Mouse (Mus musculus): ENCODE data around the gene Smim13. TPM values are rescaled to one million over a fixed set of nuclear protein-coding genes. Genes with fewer than 3 reads are reported as not detected.

Smim13 gene
- polyA plus RNA-seq, 1 experiment from 2014 or later = 14.9 TPM

DNA sequence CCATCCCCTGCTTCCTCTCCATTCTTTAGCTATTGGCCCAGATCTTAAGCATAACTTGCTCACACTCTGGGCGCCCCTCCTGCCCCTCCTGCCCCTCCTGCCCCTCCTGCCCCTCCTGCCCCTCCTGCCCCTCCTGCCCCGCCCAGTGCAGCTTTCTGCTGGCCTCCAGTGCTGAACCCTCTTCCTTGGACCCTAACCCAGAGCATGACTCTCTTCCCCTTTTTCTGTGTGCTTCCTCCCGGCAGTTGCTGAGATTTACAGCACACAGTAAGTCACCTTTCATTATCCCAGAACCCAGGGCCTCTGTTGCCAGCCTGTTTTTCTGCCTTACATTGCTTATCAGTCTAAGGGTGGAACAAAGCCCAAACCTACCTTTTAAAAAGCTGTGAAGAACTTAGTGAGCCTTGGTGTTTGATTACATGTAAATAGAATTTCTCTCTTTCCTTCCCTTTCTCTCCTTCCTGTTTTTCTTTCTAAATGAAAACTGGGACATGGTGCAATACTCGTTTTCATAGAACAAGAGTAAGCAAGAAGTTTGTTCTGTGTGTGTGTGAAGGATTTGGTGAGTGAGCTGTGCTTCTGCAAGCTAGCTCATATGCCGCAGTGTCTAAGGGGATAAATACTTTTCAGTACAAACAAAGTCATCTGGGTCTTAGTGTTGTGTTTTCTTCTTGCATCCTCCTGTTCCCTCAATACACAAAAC, 13.8 kb downstream of the Smim13 start:
- no peaks in the 10 kb centered on the region for H3K9me3 ChIP-seq
- 66% methylated on average over 5 of the region's 5 CpGs for WGBS
- no peak overlapping the region for H3K4me3 ChIP-seq (replicated peaks)
- no peak for ATAC-seq (ENCODE audit: insufficient read depth, low FRiP score, low read depth)
- 0 out of 2 replicates have a peak, but pooled peaks cover 4% of the 10 kb centered on the region for H3K36me3 ChIP-seq
- no peak overlapping the region for H3K27ac ChIP-seq
- H3K4me2 ChIP-seq = no peak overlapping the region
- H3K4me1 ChIP-seq = no peaks in the 10 kb centered on the region
- H3K9ac ChIP-seq = no peak overlapping the region
- no peaks in the 10 kb centered on the region for H3K27me3 ChIP-seq (replicated peaks)

DNA sequence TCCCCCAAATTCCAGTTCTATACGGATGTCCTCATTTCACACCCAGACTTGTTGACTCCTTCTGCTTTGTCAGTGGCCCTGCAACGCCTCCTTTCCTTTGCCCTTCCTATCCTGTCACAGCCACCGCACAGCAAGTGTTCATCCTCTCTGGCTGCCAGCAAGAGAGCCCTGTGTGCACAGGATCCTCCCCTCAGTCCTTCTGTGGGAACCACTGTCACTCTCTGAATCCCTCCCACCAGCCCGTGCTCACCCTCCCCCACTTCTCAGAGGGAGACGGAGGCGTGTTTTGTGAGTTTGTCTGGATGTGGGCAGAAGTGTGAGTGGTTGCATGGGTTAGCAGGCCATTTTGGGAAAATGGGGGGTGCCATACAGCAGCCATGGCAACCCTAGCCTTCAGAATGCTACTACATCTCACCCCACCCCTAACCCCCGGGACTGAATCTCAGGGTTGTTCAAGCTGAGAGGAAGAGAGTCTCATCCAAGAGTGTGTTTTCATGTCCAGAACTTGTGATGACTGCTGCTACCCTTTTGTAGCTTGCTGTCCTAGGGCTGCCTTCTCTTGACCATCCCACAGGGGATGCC, 18.3 kb downstream of the Smim13 start:
- WGBS = 51% methylated on average over 7 of the region's 7 CpGs
- Histone ChIP-seq H3K4me1 (no peaks in the 10 kb centered on the region), H3K4me3 (replicated peaks) (no peak overlapping the region), H3K36me3 (0 out of 2 replicates have a peak, but pooled peaks cover 4% of the 10 kb centered on the region), H3K4me2 (no peak overlapping the region), H3K27ac (no peak overlapping the region), H3K27me3 (replicated peaks) (no peaks in the 10 kb centered on the region), H3K9me3 (no peaks in the 10 kb centered on the region), H3K9ac (no peak overlapping the region)
- no peak for ATAC-seq (ENCODE audit: insufficient read depth, low FRiP score, low read depth)

DNA sequence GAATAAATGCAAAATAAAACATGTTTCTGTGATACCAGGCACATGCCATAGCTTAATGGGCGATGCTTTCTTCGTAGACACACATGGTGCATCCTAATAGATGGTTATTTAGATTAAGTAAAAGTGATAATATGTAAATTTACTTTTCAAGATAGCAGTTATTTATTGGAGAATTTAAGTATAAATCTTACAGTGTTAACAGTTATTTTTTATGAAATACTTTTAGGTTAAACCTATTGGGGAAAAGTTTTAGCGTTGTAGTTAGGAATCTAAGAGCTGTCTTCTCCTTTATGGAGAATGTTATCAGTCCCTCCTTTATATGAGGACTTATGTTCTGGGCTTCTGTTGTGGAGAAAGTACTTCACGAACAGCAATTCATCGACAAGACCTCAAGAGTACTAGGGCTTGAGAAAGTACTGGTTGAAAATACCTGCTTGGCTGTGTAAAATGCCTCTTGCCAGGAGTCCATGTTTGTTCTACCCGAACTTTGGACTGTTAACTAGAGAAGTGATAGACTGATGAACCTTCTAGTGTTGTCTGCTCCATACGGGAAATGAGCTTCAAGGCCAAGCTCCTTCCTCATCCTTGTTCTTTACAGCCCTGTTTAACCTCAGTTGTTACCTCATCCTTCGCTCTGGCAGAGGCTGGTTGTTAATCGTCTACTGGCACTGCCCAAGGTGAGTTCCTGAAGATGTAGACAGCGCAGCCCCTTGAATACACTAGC, 24.4 kb downstream of the Smim13 start, which contains the start of gene Gm17364:
Gene Gm17364 (minus strand): TSS at position 51 of the 724 bp plus-strand sequence.
- 92% methylated on average over 10 of the region's 10 CpGs for WGBS
- ATAC-seq (ENCODE audit: insufficient read depth, low FRiP score, low read depth) = no peak
- H3K27me3 ChIP-seq (replicated peaks) = no peaks in the 10 kb centered on the region
- no peaks in the 10 kb centered on the region for H3K36me3 ChIP-seq
- H3K27ac ChIP-seq = no peak within 1 kb of the TSS
- H3K4me3 ChIP-seq (replicated peaks) = no peak within 1 kb of the TSS
- no peak within 1 kb of the TSS for H3K9ac ChIP-seq
- no peak within 1 kb of the TSS for H3K4me2 ChIP-seq
- no peaks in the 10 kb centered on the region for H3K4me1 ChIP-seq
- H3K9me3 ChIP-seq = no peaks in the 10 kb centered on the region

DNA sequence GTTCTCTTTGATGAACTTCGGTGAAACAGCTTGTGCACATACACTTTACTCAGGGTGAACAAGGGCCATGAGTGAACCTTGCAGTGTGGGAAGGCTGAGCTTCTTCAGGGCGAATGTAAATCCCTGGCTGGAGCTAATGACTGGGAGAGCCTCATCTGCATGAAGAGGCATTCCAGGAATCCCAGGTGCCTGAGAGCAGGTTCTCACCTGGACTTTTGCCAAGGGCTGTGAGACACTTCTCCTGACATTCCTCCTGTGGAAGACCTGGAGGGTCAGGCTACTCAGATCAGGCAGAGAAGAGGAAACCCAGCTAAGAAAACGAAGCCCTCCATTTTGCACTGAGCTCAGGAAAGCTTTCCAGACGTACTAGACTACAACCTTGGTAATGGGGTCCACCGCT, 31.1 kb downstream of the Smim13 start:
- H3K27ac ChIP-seq = no peak overlapping the region
- 62% methylated on average over 5 of the region's 5 CpGs for WGBS
- H3K4me3 ChIP-seq (replicated peaks) = no peak overlapping the region
- H3K9me3 ChIP-seq = no peaks in the 10 kb centered on the region
- H3K4me1 ChIP-seq = no peaks in the 10 kb centered on the region
- H3K4me2 ChIP-seq = no peak overlapping the region
- no peak overlapping the region for H3K9ac ChIP-seq
- no peaks in the 10 kb centered on the region for H3K27me3 ChIP-seq (replicated peaks)
- no peak for ATAC-seq (ENCODE audit: insufficient read depth, low FRiP score, low read depth)
- H3K36me3 ChIP-seq = no peaks in the 10 kb centered on the region

DNA sequence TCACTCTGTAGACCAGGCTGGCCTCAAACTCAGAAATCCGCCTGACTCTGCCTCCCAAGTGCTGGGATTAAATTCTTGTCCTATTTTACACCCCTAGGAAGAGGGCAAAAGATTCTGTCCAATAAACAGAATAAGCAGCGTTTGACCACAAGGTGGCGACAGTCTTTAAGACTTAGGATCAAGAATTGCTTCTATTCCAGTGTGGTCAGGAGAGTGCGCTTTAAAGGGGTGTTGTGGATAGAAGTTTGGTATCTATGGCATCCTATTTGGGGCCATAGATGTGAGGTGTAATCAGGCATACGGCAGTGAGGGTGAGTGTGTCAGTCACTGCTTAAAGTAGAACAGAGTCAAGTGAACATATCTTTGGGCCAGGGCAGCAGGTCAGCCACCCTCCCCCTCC, 33.6 kb downstream of the Smim13 start:
- Histone ChIP-seq H3K9me3 (no peaks in the 10 kb centered on the region), H3K36me3 (no peaks in the 10 kb centered on the region), H3K9ac (no peak overlapping the region), H3K4me1 (no peaks in the 10 kb centered on the region), H3K27ac (no peak overlapping the region), H3K4me3 (replicated peaks) (no peak overlapping the region), H3K4me2 (no peak overlapping the region), H3K27me3 (replicated peaks) (no peaks in the 10 kb centered on the region)
- no peak for ATAC-seq (ENCODE audit: insufficient read depth, low FRiP score, low read depth)
- 24% methylated on average over 5 of the region's 5 CpGs for WGBS

DNA sequence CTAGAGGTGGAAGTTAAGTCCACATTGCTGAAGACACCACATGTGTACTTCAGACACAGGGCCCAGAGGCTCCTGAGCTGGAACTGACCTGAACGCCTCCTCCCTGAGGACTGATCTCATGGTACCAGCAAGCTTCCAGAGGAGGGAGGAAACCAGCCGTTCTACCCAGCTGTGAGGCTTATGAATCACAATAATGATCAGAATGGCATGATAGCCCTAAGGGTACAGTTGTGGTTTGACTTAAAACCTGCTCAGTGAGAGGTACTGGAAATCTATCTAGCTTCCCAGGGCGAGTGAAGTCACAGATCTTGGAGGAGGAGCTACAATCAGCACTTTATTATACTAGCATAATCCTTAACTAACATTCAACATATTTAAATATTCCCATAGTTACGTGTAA, 35.8 kb downstream of the Smim13 start:
- no peak overlapping the region for H3K9ac ChIP-seq
- H3K4me1 ChIP-seq = no peaks in the 10 kb centered on the region
- no peak overlapping the region for H3K4me2 ChIP-seq
- H3K27me3 ChIP-seq (replicated peaks) = no peaks in the 10 kb centered on the region
- H3K4me3 ChIP-seq (replicated peaks) = no peak overlapping the region
- no peak overlapping the region for H3K27ac ChIP-seq
- 72% methylated on average over 4 of the region's 4 CpGs for WGBS
- no peaks in the 10 kb centered on the region for H3K9me3 ChIP-seq
- no peak for ATAC-seq (ENCODE audit: insufficient read depth, low FRiP score, low read depth)
- H3K36me3 ChIP-seq = no peaks in the 10 kb centered on the region

DNA sequence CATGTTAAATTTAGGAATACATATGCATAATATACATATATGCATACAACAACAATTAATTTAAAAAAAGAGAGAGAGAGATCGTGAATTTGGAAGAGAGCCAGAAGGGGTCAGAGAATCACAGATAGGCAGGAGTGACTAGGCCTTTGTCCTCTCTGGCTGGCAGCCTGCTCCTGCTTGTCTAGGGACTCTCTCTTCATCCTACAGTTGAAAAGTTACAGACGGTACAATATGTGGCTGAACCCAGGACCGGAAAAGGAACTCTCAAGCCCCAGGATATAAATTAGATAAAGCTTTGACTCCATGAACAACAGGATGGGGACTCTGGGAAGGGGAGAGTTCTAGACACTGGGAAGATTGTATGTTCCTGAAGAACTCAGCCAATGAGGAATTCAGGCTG, 36.6 kb downstream of the Smim13 start:
- Histone ChIP-seq H3K9ac (no peak overlapping the region), H3K4me2 (no peak overlapping the region), H3K27ac (no peak overlapping the region), H3K4me3 (replicated peaks) (no peak overlapping the region), H3K4me1 (no peaks in the 10 kb centered on the region), H3K36me3 (no peaks in the 10 kb centered on the region), H3K9me3 (no peaks in the 10 kb centered on the region), H3K27me3 (replicated peaks) (no peaks in the 10 kb centered on the region)
- WGBS = 68% methylated on average over 3 of the region's 3 CpGs
- no peak for ATAC-seq (ENCODE audit: insufficient read depth, low FRiP score, low read depth)

DNA sequence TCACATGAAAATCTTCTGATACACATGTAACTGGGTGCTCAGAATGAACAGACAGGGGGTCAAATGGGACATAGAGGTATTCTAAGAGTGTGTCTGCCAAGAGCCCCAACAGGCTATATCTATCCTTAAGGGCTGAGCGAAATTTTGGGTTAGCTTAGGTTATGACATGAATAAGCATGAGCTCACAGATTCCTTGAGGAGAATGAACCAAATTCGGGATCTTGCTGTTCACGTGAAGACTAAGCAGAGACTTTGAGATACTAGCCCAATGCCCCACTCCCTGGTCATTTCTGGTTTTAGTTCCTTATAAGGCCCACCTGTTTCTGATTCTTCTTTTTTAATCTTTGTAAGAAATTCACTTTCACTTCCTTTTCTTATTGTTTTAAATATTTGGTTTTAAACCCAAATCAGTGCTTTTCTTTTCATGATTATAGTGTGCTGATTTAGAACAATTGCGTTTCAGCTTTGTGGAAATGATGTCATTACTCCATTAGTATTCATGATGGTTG, 41.9 kb downstream of the Smim13 start:
- H3K27ac ChIP-seq = no peak overlapping the region
- H3K9me3 ChIP-seq = no peaks in the 10 kb centered on the region
- H3K4me3 ChIP-seq (replicated peaks) = no peak overlapping the region
- H3K36me3 ChIP-seq = no peaks in the 10 kb centered on the region
- no peak overlapping the region for H3K9ac ChIP-seq
- WGBS = 84% methylated on average over 4 of the region's 4 CpGs
- H3K4me1 ChIP-seq = no peaks in the 10 kb centered on the region
- H3K27me3 ChIP-seq (replicated peaks) = no peaks in the 10 kb centered on the region
- H3K4me2 ChIP-seq = no peak overlapping the region
- ATAC-seq (ENCODE audit: insufficient read depth, low FRiP score, low read depth) = no peak

DNA sequence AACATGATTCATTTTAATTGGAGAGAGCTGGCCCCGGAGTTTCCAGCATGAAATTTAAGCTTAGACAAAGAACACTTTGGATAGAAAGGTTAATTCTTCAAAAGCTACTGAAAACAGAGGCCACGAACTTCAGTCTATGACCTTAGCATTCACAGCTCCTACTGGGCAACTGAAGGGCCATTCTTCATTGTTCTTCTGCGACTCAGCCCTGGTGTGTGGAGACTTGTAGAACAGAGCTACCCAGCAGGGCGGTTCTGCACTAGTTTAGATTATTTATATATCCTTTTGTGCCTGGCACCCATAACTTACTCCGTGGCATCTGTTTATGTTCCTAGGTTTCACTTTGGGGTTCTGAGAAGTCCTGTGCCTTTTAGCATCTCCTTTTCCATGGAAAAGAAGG, 44.0 kb downstream of the Smim13 start:
- H3K4me1 ChIP-seq = peaks cover 2% of the 10 kb centered on the region; the same call in 1 of the 2 replicates
- H3K36me3 ChIP-seq = no peaks in the 10 kb centered on the region
- WGBS = 48% methylated on average over 5 of the region's 5 CpGs
- H3K4me3 ChIP-seq (replicated peaks) = no peak overlapping the region
- H3K27me3 ChIP-seq (replicated peaks) = no peaks in the 10 kb centered on the region
- no peak for ATAC-seq (ENCODE audit: insufficient read depth, low FRiP score, low read depth)
- H3K27ac ChIP-seq = no peak overlapping the region
- H3K4me2 ChIP-seq = no peak overlapping the region
- no peaks in the 10 kb centered on the region for H3K9me3 ChIP-seq
- H3K9ac ChIP-seq = no peak overlapping the region

DNA sequence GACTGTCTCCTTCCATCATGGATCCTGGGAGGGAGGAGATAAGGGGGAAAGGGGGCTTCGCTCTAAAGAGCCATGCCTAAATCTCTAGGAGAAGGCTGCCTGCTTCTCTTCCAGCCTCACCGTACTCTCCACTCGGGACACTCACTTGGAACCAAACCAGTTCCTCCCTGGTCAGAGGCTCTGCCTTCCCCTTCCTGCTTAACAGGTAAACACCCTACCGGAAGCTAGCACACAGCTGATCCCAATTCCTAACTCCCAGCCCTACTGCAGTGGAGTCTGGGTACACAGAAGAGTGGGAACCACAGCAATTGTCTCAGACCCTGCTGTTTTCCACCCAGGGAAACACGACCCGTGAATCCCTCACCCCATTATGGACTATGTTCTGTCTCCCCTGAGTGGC, 46.2 kb downstream of the Smim13 start:
- Histone ChIP-seq H3K27me3 (replicated peaks) (no peaks in the 10 kb centered on the region), H3K4me3 (replicated peaks) (no peak overlapping the region), H3K9me3 (no peaks in the 10 kb centered on the region), H3K36me3 (no peaks in the 10 kb centered on the region), H3K4me2 (no peak overlapping the region), H3K4me1 (peaks cover 3% of the 10 kb centered on the region; the same call in 1 of the 2 replicates), H3K27ac (no peak overlapping the region), H3K9ac (no peak overlapping the region)
- ATAC-seq (ENCODE audit: insufficient read depth, low FRiP score, low read depth) = no peak
- 63% methylated on average over 6 of the region's 6 CpGs for WGBS

DNA sequence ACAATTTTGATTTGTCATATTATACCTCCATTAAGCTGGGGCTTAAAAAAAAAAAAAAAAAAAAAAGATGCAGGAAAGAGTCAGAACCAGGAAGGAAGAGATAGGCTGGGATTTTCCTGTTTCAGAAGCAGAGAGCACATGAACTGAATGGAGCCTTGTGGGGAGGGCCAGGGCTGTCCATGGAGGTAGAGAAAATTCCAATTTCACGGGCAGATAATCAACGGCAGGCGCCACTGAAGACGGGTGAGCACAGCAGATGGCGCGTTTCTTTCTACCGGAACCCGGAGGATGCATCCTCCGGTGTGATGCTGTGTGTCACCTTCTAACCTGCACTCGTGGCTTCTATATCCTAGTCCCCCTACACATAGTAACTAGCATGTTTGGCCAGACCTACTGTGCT, 46.8 kb downstream of the Smim13 start:
- H3K36me3 ChIP-seq = no peaks in the 10 kb centered on the region
- 87% methylated on average over 10 of the region's 10 CpGs for WGBS
- no peak for ATAC-seq (ENCODE audit: insufficient read depth, low FRiP score, low read depth)

DNA sequence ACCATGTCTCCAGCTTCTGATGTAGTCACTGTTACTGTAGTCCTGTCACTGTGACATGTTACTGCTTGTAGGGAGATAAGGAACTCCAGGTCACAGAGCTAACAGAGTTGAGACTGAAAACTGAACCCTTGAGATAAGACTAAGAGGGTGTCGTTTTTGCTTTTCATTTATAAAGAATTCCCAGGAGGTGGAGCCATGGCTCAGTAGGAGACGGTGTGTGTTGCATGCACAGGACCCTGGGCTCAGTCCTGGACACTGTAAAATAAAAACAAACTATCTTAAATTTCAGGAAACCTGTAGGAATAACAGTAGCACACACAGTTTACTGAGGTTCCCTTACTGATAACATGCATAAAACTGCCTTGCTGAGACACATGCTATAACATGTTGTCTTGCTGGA, 48.9 kb downstream of the Smim13 start:
- WGBS = 3% methylated on average over 2 of the region's 2 CpGs
- Histone ChIP-seq H3K27ac (no peak overlapping the region), H3K4me3 (replicated peaks) (no peak overlapping the region), H3K4me1 (peaks cover 3% of the 10 kb centered on the region; the same call in 1 of the 2 replicates), H3K9ac (no peak overlapping the region), H3K27me3 (replicated peaks) (no peaks in the 10 kb centered on the region), H3K4me2 (no peak overlapping the region), H3K36me3 (no peaks in the 10 kb centered on the region), H3K9me3 (no peaks in the 10 kb centered on the region)
- ATAC-seq (ENCODE audit: insufficient read depth, low FRiP score, low read depth) = no peak

More for the DNA sequence above, 46.8 kb downstream of the Smim13 start:
- Histone ChIP-seq H3K4me1 (peaks cover 3% of the 10 kb centered on the region; the same call in 1 of the 2 replicates), H3K4me2 (no peak overlapping the region), H3K27ac (no peak overlapping the region), H3K27me3 (replicated peaks) (no peaks in the 10 kb centered on the region), H3K4me3 (replicated peaks) (no peak overlapping the region), H3K9me3 (no peaks in the 10 kb centered on the region), H3K9ac (no peak overlapping the region)

Data from stomach, embryonic 15.5 days (tissue).